Mouse (Mus musculus): ENCODE data around the gene Esrrb. TPM values are rescaled to one million over a fixed set of nuclear protein-coding genes. Genes with fewer than 3 reads are reported as not detected.

The Esrrb gene
- polyA plus RNA-seq, 1 experiment, result 0.22 TPM

GRCm38 (mm10) chr12:86534283-86534682, 173.4 kb downstream of the Esrrb start:
- no peaks in the 10 kb centered on the region for H3K36me3 ChIP-seq (ENCODE audit: control insufficient read depth, insufficient read depth, low read length)
- H3K4me1 ChIP-seq (ENCODE audit: control insufficient read depth, insufficient read depth, insufficient read length, low read length), result no peaks in the 10 kb centered on the region
- no peak overlapping the region for H3K4me3 ChIP-seq (ENCODE audit: low read depth, low read length)
- H3K27me3 ChIP-seq (ENCODE audit: control insufficient read depth, insufficient read depth, low read length), result no peaks in the 10 kb centered on the region
- 15% methylated on average over 2 of the region's 2 CpGs for WGBS
- no peak overlapping the region for H3K27ac ChIP-seq (ENCODE audit: insufficient read depth, low read depth, low read length)
- no peak for TF ChIP-seq POLR2A (IDR thresholded peaks at IDR 0.05; ENCODE audit: low read depth, low read length)
- no peak for TF ChIP-seq CTCF (IDR thresholded peaks at IDR 0.05; ENCODE audit: extremely low read depth, insufficient read length, insufficient replicate concordance, low read depth, low read length)

GRCm38 (mm10) chr12:86537799-86538198, 176.9 kb downstream of the Esrrb start:
- TF ChIP-seq CTCF (IDR thresholded peaks at IDR 0.05; ENCODE audit: extremely low read depth, insufficient read length, insufficient replicate concordance, low read depth, low read length) (no peak), POLR2A (IDR thresholded peaks at IDR 0.05; ENCODE audit: low read depth, low read length) (no peak)
- no peak overlapping the region for H3K4me3 ChIP-seq (ENCODE audit: low read depth, low read length)
- no peaks in the 10 kb centered on the region for H3K4me1 ChIP-seq (ENCODE audit: control insufficient read depth, insufficient read depth, insufficient read length, low read length)
- H3K27ac ChIP-seq (ENCODE audit: insufficient read depth, low read depth, low read length), result no peak overlapping the region
- no peaks in the 10 kb centered on the region for H3K27me3 ChIP-seq (ENCODE audit: control insufficient read depth, insufficient read depth, low read length)
- H3K36me3 ChIP-seq (ENCODE audit: control insufficient read depth, insufficient read depth, low read length), result no peaks in the 10 kb centered on the region

DNA sequence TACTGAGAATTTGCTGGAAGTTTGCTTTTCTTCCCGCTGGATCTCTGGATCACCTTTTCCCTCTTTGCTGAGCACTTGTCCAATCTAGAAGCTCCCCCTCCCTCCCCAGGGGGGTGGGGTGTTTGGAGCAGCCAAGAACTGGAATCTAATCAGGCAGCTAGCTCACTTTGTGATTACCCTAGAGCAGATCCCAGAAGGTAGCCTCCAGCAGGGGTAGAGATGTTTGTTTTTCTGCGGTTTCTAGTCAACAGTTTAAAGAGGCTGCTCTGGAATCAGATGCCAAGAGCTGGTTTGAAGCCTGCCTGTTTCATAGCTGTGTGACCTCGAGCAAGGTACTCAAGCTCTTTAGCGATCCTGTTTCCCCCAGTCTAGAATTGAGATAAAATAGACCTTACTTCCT, 177.8 kb downstream of the Esrrb start:
- no peak overlapping the region for H3K27ac ChIP-seq (ENCODE audit: insufficient read depth, low read depth, low read length)
- no peaks in the 10 kb centered on the region for H3K27me3 ChIP-seq (ENCODE audit: control insufficient read depth, insufficient read depth, low read length)
- TF ChIP-seq POLR2A (IDR thresholded peaks at IDR 0.05; ENCODE audit: low read depth, low read length), result no peak
- TF ChIP-seq CTCF (IDR thresholded peaks at IDR 0.05; ENCODE audit: extremely low read depth, insufficient read length, insufficient replicate concordance, low read depth, low read length), result no peak
- 40% methylated on average over 4 of the region's 4 CpGs for WGBS
- H3K4me3 ChIP-seq (ENCODE audit: low read depth, low read length), result no peak overlapping the region
- H3K36me3 ChIP-seq (ENCODE audit: control insufficient read depth, insufficient read depth, low read length), result no peaks in the 10 kb centered on the region
- H3K4me1 ChIP-seq (ENCODE audit: control insufficient read depth, insufficient read depth, insufficient read length, low read length), result no peaks in the 10 kb centered on the region

GRCm38 (mm10) chr12:86539511-86539910, 178.6 kb downstream of the Esrrb start:
- Histone ChIP-seq H3K4me1 (ENCODE audit: control insufficient read depth, insufficient read depth, insufficient read length, low read length) (no peaks in the 10 kb centered on the region), H3K27ac (ENCODE audit: insufficient read depth, low read depth, low read length) (no peak overlapping the region), H3K4me3 (ENCODE audit: low read depth, low read length) (no peak overlapping the region), H3K27me3 (ENCODE audit: control insufficient read depth, insufficient read depth, low read length) (no peaks in the 10 kb centered on the region), H3K36me3 (ENCODE audit: control insufficient read depth, insufficient read depth, low read length) (no peaks in the 10 kb centered on the region)
- WGBS, result 73% methylated on average over 4 of the region's 4 CpGs
- TF ChIP-seq CTCF (IDR thresholded peaks at IDR 0.05; ENCODE audit: extremely low read depth, insufficient read length, insufficient replicate concordance, low read depth, low read length) (no peak), POLR2A (IDR thresholded peaks at IDR 0.05; ENCODE audit: low read depth, low read length) (no peak)

GRCm38 (mm10) chr12:86547808-86548207, 186.9 kb downstream of the Esrrb start:
- H3K36me3 ChIP-seq (ENCODE audit: control insufficient read depth, insufficient read depth, low read length), result no peaks in the 10 kb centered on the region
- H3K4me1 ChIP-seq (ENCODE audit: control insufficient read depth, insufficient read depth, insufficient read length, low read length), result no peaks in the 10 kb centered on the region
- TF ChIP-seq POLR2A (IDR thresholded peaks at IDR 0.05; ENCODE audit: low read depth, low read length), result no peak
- WGBS, result 20% methylated on average over 8 of the region's 8 CpGs
- H3K27ac ChIP-seq (ENCODE audit: insufficient read depth, low read depth, low read length), result no peak overlapping the region
- no peaks in the 10 kb centered on the region for H3K27me3 ChIP-seq (ENCODE audit: control insufficient read depth, insufficient read depth, low read length)
- no peak overlapping the region for H3K4me3 ChIP-seq (ENCODE audit: low read depth, low read length)

DNA sequence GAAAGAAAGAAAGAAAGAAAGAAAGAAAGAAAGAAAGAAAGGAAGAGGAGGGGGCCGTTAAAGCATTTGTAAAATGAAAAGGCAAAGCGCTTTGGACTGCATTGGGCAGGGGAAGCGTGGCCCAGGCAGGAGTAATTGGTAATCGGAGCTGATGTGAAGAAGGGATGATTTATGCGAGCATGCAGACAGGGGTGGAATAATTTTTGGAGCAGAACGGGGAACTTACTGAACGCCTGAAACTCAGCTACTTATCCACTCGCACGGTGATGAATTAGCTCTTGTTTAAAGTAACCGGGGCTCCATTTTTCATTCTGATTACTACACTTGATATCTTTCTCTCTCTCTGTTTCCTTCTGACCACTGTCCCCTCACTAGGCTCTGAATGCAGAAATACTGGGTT, 192.1 kb downstream of the Esrrb start:
- no peak for TF ChIP-seq POLR2A (IDR thresholded peaks at IDR 0.05; ENCODE audit: low read depth, low read length)
- no peak for TF ChIP-seq CTCF (IDR thresholded peaks at IDR 0.05; ENCODE audit: extremely low read depth, insufficient read length, insufficient replicate concordance, low read depth, low read length)
- WGBS, result 65% methylated on average over 10 of the region's 10 CpGs
- H3K4me1 ChIP-seq (ENCODE audit: control insufficient read depth, insufficient read depth, insufficient read length, low read length), result no peaks in the 10 kb centered on the region
- H3K27me3 ChIP-seq (ENCODE audit: control insufficient read depth, insufficient read depth, low read length), result no peaks in the 10 kb centered on the region
- H3K36me3 ChIP-seq (ENCODE audit: control insufficient read depth, insufficient read depth, low read length), result no peaks in the 10 kb centered on the region
- H3K4me3 ChIP-seq (ENCODE audit: low read depth, low read length), result no peak overlapping the region
- no peak overlapping the region for H3K27ac ChIP-seq (ENCODE audit: insufficient read depth, low read depth, low read length)

- TF ChIP-seq POLR2A (IDR thresholded peaks at IDR 0.05; ENCODE audit: low read depth, low read length) (no peak), CTCF (IDR thresholded peaks at IDR 0.05; ENCODE audit: extremely low read depth, insufficient read length, insufficient replicate concordance, low read depth, low read length) (no peak)
- H3K4me3 ChIP-seq (ENCODE audit: low read depth, low read length), result no peak overlapping the region
- 26% methylated on average over 10 of the region's 10 CpGs for WGBS
- H3K4me1 ChIP-seq (ENCODE audit: control insufficient read depth, insufficient read depth, insufficient read length, low read length), result no peaks in the 10 kb centered on the region
- H3K27me3 ChIP-seq (ENCODE audit: control insufficient read depth, insufficient read depth, low read length), result no peaks in the 10 kb centered on the region
- no peaks in the 10 kb centered on the region for H3K36me3 ChIP-seq (ENCODE audit: control insufficient read depth, insufficient read depth, low read length)
- no peak overlapping the region for H3K27ac ChIP-seq (ENCODE audit: insufficient read depth, low read depth, low read length)
Measured at GRCm38 (mm10) chr12:86556796-86557517, 196.0 kb downstream of the Esrrb start.

Data from small intestine, adult 2 months (tissue).